Mouse (Mus musculus) granulocyte monocyte progenitor cell, adult 5-6 weeks (primary cell): ENCODE measurements around the gene 4930507D05Rik. TPM values are rescaled to one million over a fixed set of nuclear protein-coding genes. Genes with fewer than 3 reads are reported as not detected.
"Not testable (repeated sequence)": the region's sequence is repeated elsewhere in the genome, so short reads cannot be mapped to it uniquely, and the experiment has no call there.

ENCODE experiments used
- ATAC-seq: replicated peaks from 2 replicates; pipeline ENCODE4 v1.8.0; 2016; ENCODE audit warnings: mild to moderate bottlenecking, moderate TSS enrichment, inconsistent platforms; ENCODE audit not compliant: poor library complexity, severe bottlenecking
- total RNA-seq, 2 experiments: library from RNA; stranded (forward) in 1 of 2; stranded (reverse) in 1 of 2; fragments of 200-712, 200-1000 nt in 1 of 2; fragments of >200 nt in 1 of 2; fragmentation: Nextera tagmentation in 1 of 2; gene quantifications; 2 replicates each; pipeline ENCODE4 v1.2.3; 2014 to 2017

Gene 4930507D05Rik
- total RNA-seq, 2 experiments from 2014 or later: 0.31 to 2.0 TPM

DNA sequence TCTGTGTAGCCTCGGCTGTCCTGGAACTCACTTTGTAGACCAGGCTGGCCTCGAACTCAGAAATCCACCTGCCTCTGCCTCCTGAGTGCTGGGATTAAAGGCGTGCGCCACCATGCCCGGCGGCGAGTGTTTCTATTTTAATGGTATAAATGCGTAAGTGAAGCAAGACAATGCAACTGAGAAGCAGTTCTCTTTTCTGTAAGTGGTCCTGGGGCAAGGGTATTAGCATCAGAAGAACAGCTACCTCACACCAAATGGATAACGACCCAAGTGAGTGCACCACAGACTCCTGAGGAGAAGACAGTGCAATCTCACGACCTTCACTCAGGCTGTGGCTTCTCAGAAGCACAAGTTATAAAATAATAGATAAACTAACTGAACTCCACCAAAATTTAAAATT lies 25.7 kb downstream of the 4930507D05Rik start:
- ATAC-seq: no peak

DNA sequence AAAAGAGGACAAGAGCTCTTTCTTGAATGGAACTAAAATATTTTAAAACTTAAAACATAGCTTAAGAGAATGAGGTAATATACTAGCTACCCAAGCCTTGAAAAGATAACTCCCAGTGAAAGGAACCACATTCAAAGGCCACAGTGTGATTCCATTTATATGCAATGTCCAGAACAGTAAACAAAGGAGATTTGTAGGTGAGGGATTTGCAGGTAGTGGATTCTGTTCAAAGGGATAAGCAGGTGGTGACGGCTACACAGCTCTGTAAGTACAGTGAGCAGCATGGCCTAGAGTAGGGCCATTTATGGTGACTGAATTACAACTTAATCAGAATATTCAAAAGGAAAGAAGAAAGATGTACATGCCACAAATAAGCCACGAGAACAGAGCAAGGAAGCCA lies 27.7 kb downstream of the 4930507D05Rik start:
- no peak for ATAC-seq

DNA sequence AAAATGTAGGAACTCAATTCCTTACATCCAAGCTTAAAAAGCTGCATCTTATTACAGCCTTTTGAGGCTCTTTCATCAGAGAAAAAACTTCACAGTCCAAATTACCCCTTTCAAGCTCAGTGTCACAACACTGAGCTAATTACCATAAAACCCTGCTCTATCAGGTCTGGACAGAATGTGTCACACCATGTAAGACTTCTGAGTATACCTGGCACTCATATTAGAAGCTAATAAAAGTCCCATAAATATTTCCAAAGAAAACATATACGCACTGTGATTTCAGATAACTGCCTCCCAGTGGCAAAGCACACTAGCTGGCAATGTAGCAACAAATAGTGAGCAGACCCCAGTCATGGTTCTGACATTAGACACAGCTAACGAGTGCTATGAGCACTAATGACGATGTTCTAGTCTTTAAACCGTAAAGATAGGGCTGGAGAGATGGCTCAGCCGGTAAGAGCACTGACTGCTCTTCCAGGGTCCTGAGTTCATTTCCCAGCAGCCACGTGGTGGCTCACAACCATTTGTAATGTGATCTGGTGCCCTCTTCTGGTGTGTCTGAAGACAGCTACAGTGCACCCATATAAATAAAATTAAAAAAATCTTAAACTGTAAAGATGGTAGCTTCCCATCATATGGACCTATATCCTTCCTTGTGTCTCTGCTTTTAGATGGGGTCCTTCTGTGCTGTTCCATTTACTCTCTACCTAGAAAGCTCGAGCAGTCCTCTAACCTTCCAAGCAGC lies 32.0 kb downstream of the 4930507D05Rik start:
- ATAC-seq: no peak

DNA sequence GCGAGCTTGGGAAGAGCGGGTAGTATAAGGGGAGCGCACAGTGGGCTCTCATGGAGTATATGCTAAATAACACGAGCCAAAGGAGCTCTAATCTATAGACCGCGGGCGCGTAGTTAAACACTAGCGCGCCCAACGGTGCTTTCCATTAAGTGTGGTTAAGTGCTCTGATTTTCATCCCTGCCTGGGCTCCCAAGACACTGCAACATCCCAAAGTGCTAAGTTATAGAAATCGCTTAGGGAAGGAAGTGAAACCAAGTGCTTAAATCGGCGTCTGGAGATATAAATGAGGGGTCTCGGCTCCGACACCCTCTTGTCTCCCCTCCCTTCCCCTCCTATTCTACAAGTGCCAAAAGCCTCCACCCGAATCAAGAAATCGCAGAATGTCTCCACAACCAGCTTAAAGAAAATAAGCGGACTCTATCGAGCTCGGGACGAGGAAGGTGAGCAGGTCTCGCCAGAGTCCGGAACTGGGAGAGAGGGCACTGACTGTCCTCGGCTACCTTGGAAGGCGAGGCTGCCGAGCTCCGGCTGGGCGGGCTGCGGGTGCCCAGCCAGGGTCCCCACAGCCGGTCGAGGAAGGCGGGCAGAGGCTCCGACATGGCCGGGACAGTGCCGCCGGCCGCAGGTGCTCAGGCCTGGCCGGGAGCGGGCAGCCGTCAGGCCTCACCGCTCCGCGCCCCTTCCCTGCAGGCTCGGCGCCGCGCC lies 36.7 kb downstream of the 4930507D05Rik start:
- ATAC-seq: peak; percentile 20

DNA sequence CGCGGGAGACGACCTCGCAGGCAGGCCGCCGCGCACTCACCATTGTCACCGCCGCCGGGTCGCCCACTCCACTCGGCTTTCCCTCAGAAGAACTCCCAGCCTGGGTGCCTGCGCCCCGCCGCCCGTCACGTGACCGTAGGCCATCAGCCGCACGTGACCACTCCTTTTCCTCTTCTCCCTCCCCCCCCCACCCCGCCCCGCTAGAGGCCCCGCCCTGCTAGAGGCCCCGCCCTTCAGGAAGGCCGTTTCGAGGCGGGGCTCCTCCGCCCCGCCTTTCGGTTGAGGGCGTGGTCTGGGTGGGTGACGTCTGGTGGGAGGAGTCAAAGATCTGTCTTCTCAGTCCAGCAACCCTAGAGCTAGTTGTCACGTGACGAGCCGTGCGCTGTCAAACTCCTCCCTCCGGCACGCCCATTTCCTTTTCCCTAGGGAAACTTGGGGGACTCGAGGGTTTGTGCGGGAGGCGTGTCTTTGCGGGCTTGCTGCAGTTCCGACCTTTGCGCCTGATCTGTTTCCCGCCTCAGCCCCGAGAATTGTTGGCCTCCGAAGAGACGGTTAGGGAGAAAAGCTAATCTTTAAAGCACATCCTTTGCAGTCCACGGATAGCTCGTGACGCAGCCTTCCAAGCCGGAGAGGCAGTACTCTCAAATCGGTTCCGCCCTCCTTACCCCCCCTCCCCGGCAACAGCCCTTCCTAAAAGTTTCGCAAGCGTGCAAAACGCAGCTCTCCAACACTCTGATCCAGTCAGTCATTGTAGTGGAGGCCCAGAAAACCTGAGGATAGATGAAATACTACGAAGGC lies 37.5 kb downstream of the 4930507D05Rik start, which contains the start of gene Vps26a:
Vps26a (minus strand) TSS at position 188 of the 798 bp plus-strand sequence.
- peak; percentile 74 for ATAC-seq

DNA sequence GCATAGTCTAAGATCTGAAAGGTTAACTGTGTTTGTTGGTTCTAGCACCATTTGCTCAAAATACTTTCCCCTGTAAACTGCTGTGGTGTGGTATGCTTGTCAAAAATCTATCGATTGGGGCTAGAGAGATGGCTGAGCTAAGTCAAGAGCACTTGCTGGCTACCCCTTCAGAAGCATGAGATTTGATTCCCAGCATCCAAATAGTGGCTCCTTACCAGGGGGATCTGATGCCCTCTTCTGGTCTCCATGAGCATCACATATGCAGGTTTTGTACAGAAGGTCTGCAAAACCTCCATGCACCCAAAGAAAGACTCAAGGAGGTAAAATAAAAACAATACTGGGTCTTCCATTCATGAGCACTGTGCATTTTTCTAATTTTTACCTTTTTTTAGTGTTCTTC lies 39.0 kb downstream of the 4930507D05Rik start:
- 0 out of 2 replicates have a peak, but pooled peaks have one; percentile 10 for ATAC-seq

DNA sequence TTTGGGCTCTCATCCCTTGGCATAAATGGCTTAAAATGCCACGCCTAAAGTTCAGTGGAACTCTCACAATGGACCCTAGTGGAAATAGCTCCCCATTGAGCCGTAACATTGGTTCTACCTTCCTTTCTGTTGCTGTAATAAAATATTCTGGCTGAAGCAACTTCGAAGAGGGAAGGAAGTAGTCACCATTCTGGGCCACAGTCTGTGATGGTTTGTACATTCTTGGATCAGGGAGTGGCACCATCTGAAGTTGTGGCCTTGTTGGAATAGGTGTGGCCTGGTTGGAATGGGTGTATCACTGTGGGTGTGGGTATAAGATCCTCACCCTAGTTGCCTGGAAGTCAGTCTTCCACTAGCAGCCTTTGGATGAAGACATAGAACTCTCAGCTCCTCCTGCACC lies 42.4 kb downstream of the 4930507D05Rik start:
- not testable (repeated sequence) for ATAC-seq

DNA sequence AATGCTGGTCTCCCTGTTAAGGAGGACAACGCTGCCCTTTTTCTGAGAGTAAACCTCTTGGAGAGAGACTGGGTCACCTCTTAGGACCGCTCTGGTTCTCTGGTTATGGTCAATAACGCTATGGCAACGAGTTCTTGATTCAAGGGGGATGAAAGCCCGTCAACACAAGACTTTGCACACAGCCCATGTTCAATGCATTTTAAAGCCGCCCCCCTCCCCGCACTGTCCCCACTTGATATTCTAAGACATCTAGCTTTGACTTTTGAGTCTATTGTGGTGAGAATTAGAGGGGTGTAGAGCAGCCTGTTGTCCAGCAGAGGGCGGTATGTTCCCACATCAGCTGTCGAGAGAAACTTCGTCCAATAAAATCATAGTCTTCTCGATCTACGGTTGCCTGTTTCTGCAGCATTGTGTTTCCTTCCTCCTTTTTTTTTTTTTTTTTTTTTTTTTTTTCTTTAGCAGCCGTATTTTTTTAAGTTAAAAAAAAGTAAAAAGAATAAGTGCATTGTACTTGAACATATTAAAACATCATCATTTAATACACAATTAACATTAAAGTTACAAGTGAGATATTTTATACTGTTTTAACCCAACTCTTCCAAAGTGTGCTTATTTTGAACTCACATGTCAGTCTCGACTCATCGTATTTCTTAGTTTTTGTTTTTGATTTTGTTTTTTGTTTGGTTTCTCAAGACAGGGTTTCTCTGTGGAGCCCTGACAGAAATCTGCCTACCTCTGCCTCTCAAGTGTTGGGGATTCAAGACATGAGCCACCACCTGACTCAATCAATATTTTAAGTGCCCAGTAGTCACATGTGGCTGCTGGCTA lies 51.0 kb downstream of the 4930507D05Rik start:
- peak; percentile 47 for ATAC-seq

Other genes with a start within 250 kb of the 4930507D05Rik start
- not detected in 2 replicates for gene Tspan15, start 218.2 kb upstream of the 4930507D05Rik start, total RNA-seq (2014; fragmentation: Nextera tagmentation)
- 0.13 TPM in 1 of 2 replicates, not detected in the other for gene Tspan15, start 218.2 kb upstream of the 4930507D05Rik start, total RNA-seq (2017)
- not detected in 2 replicates for gene Tacr2, start 197.1 kb upstream of the 4930507D05Rik start, total RNA-seq (2014; fragmentation: Nextera tagmentation)
- gene Tacr2, start 197.1 kb upstream of the 4930507D05Rik start, total RNA-seq (2017): 0.22 TPM in 1 of 2 replicates, not detected in the other
- 46.4 and 67.3 TPM in 2 replicates for gene Hk1, start 69.6 kb upstream of the 4930507D05Rik start, total RNA-seq (2014; fragmentation: Nextera tagmentation)
- 72.6 and 73.2 TPM in 2 replicates for gene Hk1, start 69.6 kb upstream of the 4930507D05Rik start, total RNA-seq (2017)
- gene Hkdc1, start 27.0 kb upstream of the 4930507D05Rik start, total RNA-seq (2014; fragmentation: Nextera tagmentation): not detected in 2 replicates
- not detected in 2 replicates for gene Hkdc1, start 27.0 kb upstream of the 4930507D05Rik start, total RNA-seq (2017)
- 48.8 and 53.9 TPM in 2 replicates for gene Supv3l1, start 249 bp downstream of the 4930507D05Rik start, total RNA-seq (2014; fragmentation: Nextera tagmentation)
- gene Supv3l1, start 249 bp downstream of the 4930507D05Rik start, total RNA-seq (2017): 39.0 and 52.8 TPM in 2 replicates
- gene Vps26a, start 37.3 kb downstream of the 4930507D05Rik start, total RNA-seq (2014; fragmentation: Nextera tagmentation): 59.0 and 64.1 TPM in 2 replicates
- gene Vps26a, start 37.3 kb downstream of the 4930507D05Rik start, total RNA-seq (2017): 69.8 and 92.6 TPM in 2 replicates
- gene Srgn, start 78.0 kb downstream of the 4930507D05Rik start, total RNA-seq (2014; fragmentation: Nextera tagmentation): 2,018 and 2,531 TPM in 2 replicates
- gene Srgn, start 78.0 kb downstream of the 4930507D05Rik start, total RNA-seq (2017): 2,281 and 2,967 TPM in 2 replicates
- gene Kif1bp, start 129.0 kb downstream of the 4930507D05Rik start, total RNA-seq (2014; fragmentation: Nextera tagmentation): 16.6 and 27.9 TPM in 2 replicates
- gene Kif1bp, start 129.0 kb downstream of the 4930507D05Rik start, total RNA-seq (2017): 16.4 and 16.9 TPM in 2 replicates
- gene Ddx21, start 152.8 kb downstream of the 4930507D05Rik start, total RNA-seq (2014; fragmentation: Nextera tagmentation): 103 and 110 TPM in 2 replicates
- 167 and 199 TPM in 2 replicates for gene Ddx21, start 152.8 kb downstream of the 4930507D05Rik start, total RNA-seq (2017)
- gene Ddx50, start 201.7 kb downstream of the 4930507D05Rik start, total RNA-seq (2014; fragmentation: Nextera tagmentation): 87.6 and 115 TPM in 2 replicates
- 110 and 119 TPM in 2 replicates for gene Ddx50, start 201.7 kb downstream of the 4930507D05Rik start, total RNA-seq (2017)